Mouse (Mus musculus): ENCODE results near the gene Tmem248. TPM values are rescaled to one million over a fixed set of nuclear protein-coding genes. Genes with fewer than 3 reads are reported as not detected.
A peak's percentile ranks its signal among the peaks of the same experiment; 100 is the strongest.

Tmem248 gene
- polyA plus RNA-seq, 1 experiment: 25.2 TPM

DNA sequence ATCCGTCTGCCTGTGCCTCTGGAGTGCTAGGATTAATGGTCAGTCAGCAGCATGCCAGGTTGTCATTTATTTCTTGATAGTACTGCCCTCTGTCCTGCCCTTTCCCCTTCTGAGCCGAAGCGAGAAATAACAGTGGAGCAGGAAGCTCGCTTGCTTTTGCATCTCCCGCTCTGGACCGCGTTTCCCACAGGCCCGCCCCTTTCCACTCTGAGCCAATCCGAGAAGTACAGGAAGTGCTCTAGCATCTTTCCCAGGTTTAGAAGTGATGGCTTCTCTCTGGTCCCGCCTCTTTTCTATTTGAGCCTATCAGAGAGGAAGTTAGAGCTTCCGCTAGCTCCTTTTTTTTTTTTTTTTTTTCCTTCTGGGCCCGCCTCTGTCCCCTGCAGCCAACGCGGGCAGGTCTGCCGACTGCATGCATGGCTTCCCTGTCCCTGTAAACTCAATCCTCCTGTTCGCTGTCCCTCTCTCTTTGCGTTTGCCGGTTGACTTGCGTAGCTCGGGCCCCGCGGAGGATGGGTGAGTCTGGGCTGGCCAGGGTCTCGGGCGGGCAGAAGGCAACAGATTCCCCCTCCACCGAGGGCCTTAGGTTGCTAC, 39.9 kb downstream of the Tmem248 start:
- WGBS: under 1% methylated on average over 25 of the region's 25 CpGs
- TF ChIP-seq POLR2A (IDR thresholded peaks at IDR 0.05; ENCODE audit: borderline replicate concordance, control insufficient read depth, low read depth, low read length): peak; percentile 53; the same call in 1 of the 2 replicates
- TF ChIP-seq CTCF (IDR thresholded peaks at IDR 0.05; ENCODE audit: control insufficient read depth, insufficient read depth, low read length): no peak
- Histone ChIP-seq H3K27ac (ENCODE audit: control insufficient read depth, insufficient read depth, low read depth, low read length, poor library complexity) (peak overlapping the region; percentile 72), H3K4me3 (replicated peaks; ENCODE audit: control insufficient read depth, low read depth, low read length) (peak overlapping the region; percentile 92), H3K4me1 (ENCODE audit: control insufficient read depth, insufficient read depth, low read length) (no peaks in the 10 kb centered on the region)

DNA sequence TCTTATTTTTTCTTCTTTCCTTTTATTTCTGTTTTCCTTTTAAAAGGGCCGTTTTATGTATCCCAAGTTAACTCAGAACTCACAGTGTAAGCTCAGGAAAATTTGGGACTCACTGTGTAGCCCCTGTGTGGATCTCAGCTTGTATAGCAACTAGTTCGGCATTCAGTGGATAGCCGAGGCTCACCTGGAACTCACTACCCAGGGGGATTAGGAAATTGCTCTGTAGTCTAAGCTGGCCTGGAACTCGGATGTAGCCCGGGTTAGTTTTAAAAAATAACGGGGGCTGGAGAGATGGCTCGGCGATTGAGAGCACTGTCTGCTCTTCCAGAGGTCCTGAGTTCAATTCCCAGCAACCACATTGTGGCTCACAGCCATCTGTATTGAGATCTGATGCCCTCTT, 40.4 kb downstream of the Tmem248 start:
- Histone ChIP-seq H3K27ac (ENCODE audit: control insufficient read depth, insufficient read depth, low read depth, low read length, poor library complexity) (peak overlapping the region; percentile 72), H3K4me3 (replicated peaks; ENCODE audit: control insufficient read depth, low read depth, low read length) (peak overlapping the region; percentile 92), H3K4me1 (ENCODE audit: control insufficient read depth, insufficient read depth, low read length) (no peaks in the 10 kb centered on the region)
- TF ChIP-seq CTCF (IDR thresholded peaks at IDR 0.05; ENCODE audit: control insufficient read depth, insufficient read depth, low read length): no peak
- no peak for TF ChIP-seq POLR2A (IDR thresholded peaks at IDR 0.05; ENCODE audit: borderline replicate concordance, control insufficient read depth, low read depth, low read length)
- 2% methylated on average over 8 of the region's 8 CpGs for WGBS

DNA sequence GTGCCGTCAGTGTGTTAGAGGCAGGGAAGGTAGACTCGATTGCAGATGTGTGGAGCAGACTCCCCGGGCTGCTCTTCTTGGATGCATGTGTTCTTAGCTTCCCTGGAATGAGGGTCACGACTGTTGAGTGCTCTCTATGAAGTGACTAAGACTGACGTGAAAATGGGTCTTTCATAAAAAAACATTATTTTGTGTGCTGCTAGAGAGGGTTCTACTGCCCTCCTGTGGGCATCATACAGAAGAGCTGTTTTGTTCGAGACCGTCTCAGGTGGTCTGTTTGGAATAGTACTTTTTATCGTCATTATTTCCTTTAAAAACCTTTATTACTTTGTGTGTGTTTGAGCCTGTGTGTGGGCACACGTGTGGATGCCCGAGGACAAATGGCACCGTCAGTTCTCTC, 46.6 kb downstream of the Tmem248 start:
- 71% methylated on average over 11 of the region's 11 CpGs for WGBS
- Histone ChIP-seq H3K4me3 (replicated peaks; ENCODE audit: control insufficient read depth, low read depth, low read length) (no peak overlapping the region), H3K27ac (ENCODE audit: control insufficient read depth, insufficient read depth, low read depth, low read length, poor library complexity) (no peak overlapping the region), H3K4me1 (ENCODE audit: control insufficient read depth, insufficient read depth, low read length) (no peaks in the 10 kb centered on the region)
- no peak for TF ChIP-seq CTCF (IDR thresholded peaks at IDR 0.05; ENCODE audit: control insufficient read depth, insufficient read depth, low read length)
- TF ChIP-seq POLR2A (IDR thresholded peaks at IDR 0.05; ENCODE audit: borderline replicate concordance, control insufficient read depth, low read depth, low read length): no peak

DNA sequence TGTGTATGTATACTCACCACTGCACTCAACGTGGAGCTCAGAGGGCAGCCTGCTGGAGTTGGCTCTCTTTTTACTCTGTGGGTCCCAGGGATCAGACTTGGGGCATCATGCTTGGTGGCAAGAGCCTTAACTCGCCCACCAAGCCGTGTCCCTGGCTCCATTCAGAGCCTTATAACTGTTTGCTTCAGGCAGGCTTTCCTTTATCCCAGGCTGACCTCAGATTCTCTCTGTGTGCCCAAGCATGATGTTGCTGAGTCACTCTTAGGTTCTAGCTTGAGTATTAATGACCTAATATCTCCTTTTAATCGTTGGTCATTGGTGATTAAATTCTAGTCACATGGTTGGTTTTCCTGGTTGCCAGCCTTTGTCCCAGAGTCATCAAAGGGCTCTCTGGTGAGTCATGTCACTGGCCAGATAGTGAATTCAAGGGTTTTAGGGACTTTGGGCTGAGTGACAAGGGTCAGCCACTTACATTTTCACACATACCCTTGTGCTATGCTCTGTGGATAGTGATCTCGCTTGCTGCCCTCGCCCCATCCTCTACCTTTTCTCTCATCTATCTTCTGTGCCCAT, 47.6 kb downstream of the Tmem248 start:
- 80% methylated on average over 6 of the region's 6 CpGs for WGBS
- Histone ChIP-seq H3K4me1 (ENCODE audit: control insufficient read depth, insufficient read depth, low read length) (no peaks in the 10 kb centered on the region), H3K4me3 (replicated peaks; ENCODE audit: control insufficient read depth, low read depth, low read length) (no peak overlapping the region), H3K27ac (ENCODE audit: control insufficient read depth, insufficient read depth, low read depth, low read length, poor library complexity) (no peak overlapping the region)
- TF ChIP-seq CTCF (IDR thresholded peaks at IDR 0.05; ENCODE audit: control insufficient read depth, insufficient read depth, low read length) (no peak), POLR2A (IDR thresholded peaks at IDR 0.05; ENCODE audit: borderline replicate concordance, control insufficient read depth, low read depth, low read length) (no peak)

DNA sequence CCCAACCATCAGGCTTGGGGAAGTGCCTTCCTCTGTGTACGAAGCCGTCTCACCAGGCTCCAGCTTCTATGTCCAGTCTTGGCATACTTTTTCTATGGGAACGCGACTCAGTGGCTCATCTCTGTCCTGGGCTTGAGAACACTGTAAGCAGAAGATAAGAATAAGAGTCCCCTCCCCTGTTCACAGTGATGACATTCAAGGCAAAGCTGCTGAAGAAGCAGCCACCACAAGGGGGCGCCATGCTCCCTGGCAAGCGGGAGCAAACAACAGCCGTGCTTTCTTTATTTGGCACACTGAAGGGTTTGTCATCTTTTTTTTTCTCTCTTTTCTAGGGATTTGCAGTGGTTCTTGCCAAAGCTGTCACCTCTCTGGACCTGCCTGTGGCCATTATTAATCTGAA, 49.8 kb downstream of the Tmem248 start:
- H3K4me1 ChIP-seq (ENCODE audit: control insufficient read depth, insufficient read depth, low read length): no peaks in the 10 kb centered on the region
- WGBS: 74% methylated on average over 7 of the region's 7 CpGs
- no peak overlapping the region for H3K4me3 ChIP-seq (replicated peaks; ENCODE audit: control insufficient read depth, low read depth, low read length)
- H3K27ac ChIP-seq (ENCODE audit: control insufficient read depth, insufficient read depth, low read depth, low read length, poor library complexity): no peak overlapping the region
- TF ChIP-seq POLR2A (IDR thresholded peaks at IDR 0.05; ENCODE audit: borderline replicate concordance, control insufficient read depth, low read depth, low read length) (no peak), CTCF (IDR thresholded peaks at IDR 0.05; ENCODE audit: control insufficient read depth, insufficient read depth, low read length) (peak; percentile 68)

DNA sequence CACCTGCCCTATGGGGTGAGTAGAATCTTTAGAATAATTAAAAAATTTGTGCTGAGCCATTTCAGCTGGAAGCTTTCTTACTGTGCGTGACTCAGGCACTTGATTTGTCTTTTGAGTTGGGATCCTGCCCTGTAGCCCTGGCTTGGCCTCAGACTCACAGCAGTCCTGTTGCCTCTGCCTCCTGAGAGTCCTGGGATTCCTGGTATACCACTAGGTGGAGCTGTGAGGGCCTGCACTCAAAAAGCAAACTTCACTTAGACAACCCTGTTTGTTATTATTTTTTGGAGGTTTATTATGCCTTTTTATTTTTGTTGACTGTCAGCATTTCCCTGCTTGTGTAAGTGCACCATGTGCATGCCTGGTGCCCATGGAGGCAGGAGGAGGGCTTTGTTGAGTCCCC, 50.4 kb downstream of the Tmem248 start:
- TF ChIP-seq CTCF (IDR thresholded peaks at IDR 0.05; ENCODE audit: control insufficient read depth, insufficient read depth, low read length): peak; percentile 56; the same call in 1 of the 2 replicates
- no peak for TF ChIP-seq POLR2A (IDR thresholded peaks at IDR 0.05; ENCODE audit: borderline replicate concordance, control insufficient read depth, low read depth, low read length)
- Histone ChIP-seq H3K4me3 (replicated peaks; ENCODE audit: control insufficient read depth, low read depth, low read length) (no peak overlapping the region), H3K4me1 (ENCODE audit: control insufficient read depth, insufficient read depth, low read length) (no peaks in the 10 kb centered on the region), H3K27ac (ENCODE audit: control insufficient read depth, insufficient read depth, low read depth, low read length, poor library complexity) (no peak overlapping the region)
- WGBS: 90% methylated on average over 1 of the region's 1 CpGs

DNA sequence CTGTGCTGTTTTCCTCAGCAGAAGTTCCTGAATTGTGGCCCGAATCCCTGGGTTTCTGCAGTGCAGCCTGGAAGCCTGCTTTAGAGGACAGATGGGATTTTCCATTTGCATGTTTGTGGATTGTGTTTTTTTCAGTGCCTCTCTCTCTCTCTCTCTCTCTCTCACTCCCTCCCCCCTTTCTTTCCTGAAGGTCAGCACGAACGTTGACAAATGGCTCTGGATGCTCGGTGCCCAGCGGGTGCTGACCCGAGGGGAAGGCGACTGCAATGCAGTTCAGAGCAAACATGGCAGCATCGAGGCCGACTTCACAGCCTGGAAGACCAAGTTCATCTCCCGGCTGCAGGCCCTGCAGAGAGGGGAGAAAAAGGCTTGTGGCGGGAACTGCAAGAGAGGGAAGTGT, 52.1 kb downstream of the Tmem248 start:
- TF ChIP-seq CTCF (IDR thresholded peaks at IDR 0.05; ENCODE audit: control insufficient read depth, insufficient read depth, low read length): no peak
- TF ChIP-seq POLR2A (IDR thresholded peaks at IDR 0.05; ENCODE audit: borderline replicate concordance, control insufficient read depth, low read depth, low read length): no peak
- no peak overlapping the region for H3K27ac ChIP-seq (ENCODE audit: control insufficient read depth, insufficient read depth, low read depth, low read length, poor library complexity)
- WGBS: 85% methylated on average over 11 of the region's 11 CpGs
- H3K4me3 ChIP-seq (replicated peaks; ENCODE audit: control insufficient read depth, low read depth, low read length): no peak overlapping the region
- no peaks in the 10 kb centered on the region for H3K4me1 ChIP-seq (ENCODE audit: control insufficient read depth, insufficient read depth, low read length)

DNA sequence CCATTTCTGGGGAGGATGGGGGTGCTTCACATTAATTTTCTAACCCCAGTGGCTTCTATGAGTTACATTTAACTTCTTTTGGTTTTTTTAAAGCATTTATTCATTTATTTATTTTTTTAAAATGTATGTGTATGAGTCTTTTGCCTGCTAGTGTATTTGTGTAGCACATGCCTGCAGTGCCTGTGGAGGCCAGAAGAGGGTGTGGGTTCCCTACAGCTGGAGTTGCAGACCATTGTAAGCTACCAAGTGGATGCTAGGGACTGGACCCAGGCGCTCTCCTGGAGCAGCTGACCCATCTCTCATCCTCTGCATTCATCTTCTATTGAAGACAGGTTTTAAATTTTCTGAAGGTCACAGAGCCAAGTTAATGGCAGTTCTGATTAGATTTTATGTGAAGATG, 55.5 kb downstream of the Tmem248 start:
- no peak overlapping the region for H3K27ac ChIP-seq (ENCODE audit: control insufficient read depth, insufficient read depth, low read depth, low read length, poor library complexity)
- H3K4me1 ChIP-seq (ENCODE audit: control insufficient read depth, insufficient read depth, low read length): no peaks in the 10 kb centered on the region
- TF ChIP-seq POLR2A (IDR thresholded peaks at IDR 0.05; ENCODE audit: borderline replicate concordance, control insufficient read depth, low read depth, low read length) (no peak), CTCF (IDR thresholded peaks at IDR 0.05; ENCODE audit: control insufficient read depth, insufficient read depth, low read length) (peak; percentile 32; the same call in 1 of the 2 replicates)
- 85% methylated on average over 1 of the region's 1 CpGs for WGBS
- H3K4me3 ChIP-seq (replicated peaks; ENCODE audit: control insufficient read depth, low read depth, low read length): no peak overlapping the region

All from bone marrow, adult 2 months (tissue).